Mouse (Mus musculus): ENCODE measurements around the gene Cchcr1. TPM values are rescaled to one million over a fixed set of nuclear protein-coding genes. Genes with fewer than 3 reads are reported as not detected.
"Not testable (repeated sequence)": the region's sequence is repeated elsewhere in the genome, so short reads cannot be mapped to it uniquely, and the experiment has no call there.

Gene Cchcr1
- polyA plus RNA-seq, 1 experiment from 2014 or later: 7.9 TPM

DNA sequence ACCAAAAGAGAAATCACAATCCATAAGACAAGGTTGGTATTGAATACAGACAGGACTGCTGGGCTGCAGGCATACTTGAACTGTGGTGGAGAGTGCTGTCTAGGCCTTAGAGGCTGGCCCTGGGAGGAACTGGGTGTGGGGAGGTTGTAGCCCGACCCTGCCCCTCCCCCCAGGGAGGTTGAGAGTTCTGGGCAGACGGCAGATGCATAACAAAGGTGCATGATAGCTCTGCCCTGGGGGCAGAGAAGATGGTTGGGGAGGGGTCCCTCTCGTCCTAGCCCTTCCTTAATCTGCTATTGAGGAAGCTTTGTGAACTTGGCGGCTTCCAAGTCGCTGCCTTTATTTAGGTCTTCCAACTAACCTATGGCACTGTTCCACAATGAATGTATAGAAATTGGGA is 13.1 kb upstream of the Cchcr1 start:
- H3K36me3 ChIP-seq: no peaks in the 10 kb centered on the region
- H3K4me2 ChIP-seq: no peak overlapping the region
- no peak overlapping the region for H3K27ac ChIP-seq (replicated peaks)
- WGBS: 26% methylated on average over 5 of the region's 5 CpGs
- H3K4me3 ChIP-seq: no peak overlapping the region
- ATAC-seq (ENCODE audit: low FRiP score, low read depth): no peak
- H3K9me3 ChIP-seq: no peaks in the 10 kb centered on the region
- 0 out of 2 replicates have a peak, but pooled peaks cover 4% of the 10 kb centered on the region for H3K4me1 ChIP-seq (replicated peaks)
- no peak overlapping the region for H3K9ac ChIP-seq
- H3K27me3 ChIP-seq: peaks cover 21% of the 10 kb centered on the region

DNA sequence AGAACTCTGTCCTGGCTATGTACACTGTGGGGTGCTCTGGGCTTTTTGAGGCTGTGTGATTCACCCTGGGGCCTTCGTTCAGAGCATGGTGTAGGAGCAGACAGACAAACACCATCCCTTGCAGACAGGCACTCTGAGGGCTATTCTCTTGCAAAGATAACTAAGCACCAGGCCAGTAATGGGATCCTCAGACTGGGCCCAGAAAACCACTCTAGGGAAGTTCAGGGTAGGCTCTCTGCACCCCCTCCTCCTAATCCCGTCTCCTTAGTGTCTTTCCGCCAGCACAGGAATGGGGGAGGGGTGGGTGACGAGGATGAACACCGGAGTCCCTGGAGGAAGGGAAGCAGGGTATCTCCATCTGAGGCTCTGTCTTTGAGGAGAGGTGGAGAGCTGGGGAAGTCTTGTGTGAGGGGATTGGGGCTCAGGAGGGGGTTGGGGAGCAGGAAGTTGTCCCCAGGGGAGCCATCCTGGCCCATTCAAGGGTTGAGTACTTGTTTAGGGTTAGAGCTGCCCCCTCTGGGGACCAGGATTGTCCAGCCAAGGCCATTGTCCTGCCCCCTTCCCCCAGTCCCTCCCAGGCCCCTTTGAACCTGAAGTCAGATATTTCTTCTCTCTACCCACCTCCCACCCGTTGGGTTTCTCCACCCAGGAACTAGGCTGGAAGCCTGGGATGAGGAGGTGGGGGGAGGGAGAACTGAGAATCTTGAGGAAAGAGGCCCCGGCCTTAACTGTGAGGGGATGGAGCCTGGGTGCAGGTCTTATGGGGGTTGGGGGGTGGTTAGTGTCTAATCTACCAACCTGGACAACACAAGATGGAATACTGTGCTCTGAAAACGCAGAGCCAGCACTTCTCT is 12.0 kb upstream of the Cchcr1 start:
- Histone ChIP-seq H3K4me3 (no peak overlapping the region), H3K9me3 (no peaks in the 10 kb centered on the region), H3K9ac (no peak overlapping the region), H3K36me3 (no peaks in the 10 kb centered on the region), H3K27ac (replicated peaks) (no peak overlapping the region), H3K4me2 (no peak overlapping the region), H3K27me3 (peaks cover 25% of the 10 kb centered on the region), H3K4me1 (replicated peaks) (0 out of 2 replicates have a peak, but pooled peaks cover 4% of the 10 kb centered on the region)
- 18% methylated on average over 8 of the region's 8 CpGs for WGBS
- ATAC-seq (ENCODE audit: low FRiP score, low read depth): no peak

DNA sequence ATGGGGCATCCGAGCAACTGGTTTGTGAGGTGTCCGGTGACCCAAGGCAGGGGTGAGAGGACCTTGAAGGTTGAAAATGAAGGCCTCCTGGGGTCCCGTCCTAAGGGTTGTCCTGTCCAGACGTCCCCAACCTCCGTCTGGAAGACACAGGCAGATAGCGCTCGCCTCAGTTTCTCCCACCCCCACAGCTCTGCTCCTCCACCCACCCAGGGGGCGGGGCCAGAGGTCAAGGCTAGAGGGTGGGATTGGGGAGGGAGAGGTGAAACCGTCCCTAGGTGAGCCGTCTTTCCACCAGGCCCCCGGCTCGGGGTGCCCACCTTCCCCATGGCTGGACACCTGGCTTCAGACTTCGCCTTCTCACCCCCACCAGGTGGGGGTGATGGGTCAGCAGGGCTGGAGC is 11.1 kb upstream of the Cchcr1 start, which contains the start of gene Pou5f1:
TSS of gene Pou5f1 (plus strand) at position 243 of the 400 bp plus-strand sequence.
- H3K27me3 ChIP-seq: peaks cover 25% of the 10 kb centered on the region
- 26% methylated on average over 13 of the region's 13 CpGs for WGBS

DNA sequence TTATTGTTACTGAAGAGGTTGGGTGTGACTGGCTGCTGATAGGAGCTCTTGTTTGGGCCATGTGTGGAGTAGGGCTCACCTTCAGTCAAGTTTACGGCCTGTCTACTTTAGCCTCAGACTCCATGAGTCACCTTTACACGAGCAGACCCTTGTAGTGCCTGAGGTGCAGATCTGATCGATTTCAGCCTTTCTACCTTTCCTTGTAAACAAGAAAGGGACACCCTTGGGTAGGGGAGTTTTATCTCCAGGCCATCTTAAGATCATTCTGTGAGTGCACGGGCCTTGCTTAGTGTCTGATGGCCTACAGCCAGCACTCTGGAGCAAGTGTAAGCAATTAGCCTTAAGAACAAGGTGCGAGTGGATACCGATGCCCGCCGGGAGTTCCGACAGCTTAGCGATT is 10.0 kb upstream of the Cchcr1 start:
- H3K27me3 ChIP-seq: peaks cover 25% of the 10 kb centered on the region
- WGBS: 19% methylated on average over 10 of the region's 10 CpGs
- 0 out of 2 replicates have a peak, but pooled peaks cover 4% of the 10 kb centered on the region for H3K4me1 ChIP-seq (replicated peaks)
- no peak for ATAC-seq (ENCODE audit: low FRiP score, low read depth)
- no peaks in the 10 kb centered on the region for H3K9me3 ChIP-seq
- H3K36me3 ChIP-seq: no peaks in the 10 kb centered on the region
- no peak overlapping the region for H3K27ac ChIP-seq (replicated peaks)
- H3K9ac ChIP-seq: no peak overlapping the region
- H3K4me3 ChIP-seq: no peak overlapping the region
- no peak overlapping the region for H3K4me2 ChIP-seq

More for the DNA sequence above, 11.1 kb upstream of the Cchcr1 start, which contains the start of gene Pou5f1:
- no peak within 1 kb of the TSS for H3K27ac ChIP-seq (replicated peaks)
- no peak within 1 kb of the TSS for H3K4me2 ChIP-seq
- H3K9me3 ChIP-seq: no peaks in the 10 kb centered on the region
- ATAC-seq (ENCODE audit: low FRiP score, low read depth): no peak
- no peak within 1 kb of the TSS for H3K9ac ChIP-seq
- no peak within 1 kb of the TSS for H3K4me3 ChIP-seq
- H3K4me1 ChIP-seq (replicated peaks): 0 out of 2 replicates have a peak, but pooled peaks cover 4% of the 10 kb centered on the region
- H3K36me3 ChIP-seq: no peaks in the 10 kb centered on the region

DNA sequence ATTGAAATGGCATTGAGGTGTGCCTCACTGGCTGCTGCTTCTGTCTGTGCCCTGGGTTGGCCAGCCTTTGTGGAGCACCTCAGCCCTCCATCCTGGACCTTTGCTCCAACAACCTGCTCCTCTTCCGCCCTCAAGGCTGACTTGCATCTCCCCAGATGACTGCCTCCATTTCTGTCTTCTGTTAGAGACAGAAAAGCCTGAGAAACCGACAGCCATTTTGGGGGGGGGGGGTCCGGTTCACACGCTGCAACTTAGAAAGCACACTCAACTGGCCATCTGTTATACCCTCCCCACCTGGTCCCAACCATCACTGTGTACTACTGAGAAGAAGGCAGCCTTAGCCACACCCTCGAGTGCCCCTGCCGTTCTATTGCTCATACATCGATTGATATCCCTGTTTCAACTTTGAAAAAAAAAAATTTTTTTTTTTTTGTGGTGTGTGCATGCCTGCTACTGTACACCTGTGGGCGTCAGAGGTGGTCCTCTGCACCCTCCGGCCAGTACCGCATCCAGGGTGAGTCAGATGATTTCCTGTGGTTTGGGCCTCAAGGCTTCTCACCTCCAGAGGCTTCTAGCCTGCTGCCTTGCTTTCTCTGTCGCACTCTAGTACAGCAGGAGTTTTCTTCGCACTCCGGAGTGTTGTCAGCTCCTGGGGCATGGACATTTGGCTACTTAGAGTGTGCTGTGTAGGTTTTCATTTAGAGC is 9.2 kb upstream of the Cchcr1 start:
- H3K27ac ChIP-seq (replicated peaks): no peak overlapping the region
- no peak for ATAC-seq (ENCODE audit: low FRiP score, low read depth)
- H3K27me3 ChIP-seq: peaks cover 25% of the 10 kb centered on the region
- H3K4me1 ChIP-seq (replicated peaks): no peaks in the 10 kb centered on the region
- no peak overlapping the region for H3K4me3 ChIP-seq
- no peak overlapping the region for H3K9ac ChIP-seq
- H3K4me2 ChIP-seq: no peak overlapping the region
- H3K36me3 ChIP-seq: no peaks in the 10 kb centered on the region
- WGBS: 30% methylated on average over 13 of the region's 13 CpGs
- H3K9me3 ChIP-seq: no peaks in the 10 kb centered on the region

DNA sequence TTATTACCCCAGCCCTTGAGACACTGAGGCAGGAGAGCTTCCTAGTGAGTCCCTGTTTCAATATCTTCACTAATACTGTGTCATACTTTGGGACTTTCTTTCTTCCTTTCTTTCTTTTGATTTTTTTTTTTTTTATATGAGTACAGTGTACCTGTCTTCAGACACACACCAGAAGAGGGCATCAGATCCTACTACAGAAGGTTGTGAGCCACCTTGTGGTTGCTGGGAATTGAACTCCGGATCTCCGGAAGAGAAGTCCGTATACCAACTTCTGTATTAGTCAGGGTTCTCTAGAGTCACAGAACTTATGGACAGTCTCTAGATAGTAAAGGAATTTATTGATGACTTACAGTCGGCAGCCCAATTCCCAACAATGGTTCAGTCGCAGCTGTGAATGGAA is 8.6 kb upstream of the Cchcr1 start:
- not testable (repeated sequence) for H3K27ac ChIP-seq (replicated peaks); H3K36me3 ChIP-seq; H3K4me1 ChIP-seq (replicated peaks); ATAC-seq (ENCODE audit: low FRiP score, low read depth); H3K4me2 ChIP-seq; H3K4me3 ChIP-seq; H3K9ac ChIP-seq; H3K9me3 ChIP-seq
- H3K27me3 ChIP-seq: peaks cover 25% of the 10 kb centered on the region
- WGBS: 48% methylated on average over 5 of the region's 5 CpGs

DNA sequence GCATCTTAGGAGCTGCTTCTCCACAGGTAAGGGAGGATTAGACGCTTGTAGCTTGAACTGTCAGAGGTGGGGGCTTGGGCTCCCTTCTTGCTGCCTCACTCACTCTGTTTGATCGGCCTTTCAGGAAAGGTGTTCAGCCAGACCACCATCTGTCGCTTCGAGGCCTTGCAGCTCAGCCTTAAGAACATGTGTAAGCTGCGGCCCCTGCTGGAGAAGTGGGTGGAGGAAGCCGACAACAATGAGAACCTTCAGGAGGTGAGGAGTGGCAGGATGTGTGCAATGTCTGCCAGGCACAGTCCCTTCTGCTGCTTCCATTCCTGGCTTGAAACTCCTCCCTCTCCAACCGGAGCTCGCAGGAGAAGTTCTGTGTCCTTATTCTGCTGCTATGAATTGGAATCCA is 7.6 kb upstream of the Cchcr1 start:
- WGBS: 36% methylated on average over 8 of the region's 8 CpGs
- H3K27me3 ChIP-seq: peaks cover 25% of the 10 kb centered on the region
- no peaks in the 10 kb centered on the region for H3K4me1 ChIP-seq (replicated peaks)
- no peaks in the 10 kb centered on the region for H3K36me3 ChIP-seq
- no peak overlapping the region for H3K27ac ChIP-seq (replicated peaks)
- H3K4me3 ChIP-seq: no peak overlapping the region
- ATAC-seq (ENCODE audit: low FRiP score, low read depth): no peak
- H3K9me3 ChIP-seq: no peaks in the 10 kb centered on the region
- no peak overlapping the region for H3K9ac ChIP-seq
- no peak overlapping the region for H3K4me2 ChIP-seq

DNA sequence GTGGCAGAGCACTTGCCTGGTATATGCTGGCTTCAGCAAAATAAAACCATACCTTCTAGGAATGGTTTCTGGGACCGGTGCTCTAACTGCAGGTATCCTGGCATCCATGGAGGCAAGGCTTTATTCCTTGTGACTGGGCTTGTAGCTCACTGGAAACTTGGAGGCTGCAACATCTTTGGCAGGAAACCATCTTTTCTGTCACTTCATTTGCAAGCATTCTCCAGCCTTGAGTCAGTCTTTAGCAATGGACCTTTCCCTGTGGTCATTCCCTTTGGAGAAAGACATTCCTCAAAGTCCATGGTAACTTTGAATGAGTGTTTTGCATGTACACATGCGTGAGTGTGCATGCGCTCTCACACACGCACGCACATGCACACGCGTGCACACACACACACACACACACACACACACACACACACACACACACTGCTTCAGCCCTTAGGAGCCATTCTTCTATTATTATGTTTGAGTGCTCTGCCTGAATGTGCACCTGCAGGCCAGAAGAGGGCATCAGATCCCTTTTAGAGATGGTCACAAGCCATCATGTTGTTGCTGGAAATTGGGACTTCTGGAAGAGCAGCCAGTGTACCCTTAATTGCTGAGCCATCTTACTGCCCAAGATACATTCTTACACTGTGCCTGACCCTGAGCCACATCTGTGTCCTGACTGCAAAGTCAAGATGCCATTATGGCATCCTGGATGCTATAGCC is 3.8 kb upstream of the Cchcr1 start:
- ATAC-seq (ENCODE audit: low FRiP score, low read depth): no peak
- WGBS: 94% methylated on average over 7 of the region's 7 CpGs
- peaks cover 4% of the 10 kb centered on the region; the same call in 1 of the 2 replicates for H3K27me3 ChIP-seq
- H3K27ac ChIP-seq (replicated peaks): no peak overlapping the region
- H3K36me3 ChIP-seq: no peaks in the 10 kb centered on the region
- no peak overlapping the region for H3K4me2 ChIP-seq
- no peak overlapping the region for H3K4me3 ChIP-seq
- no peak overlapping the region for H3K9ac ChIP-seq
- no peaks in the 10 kb centered on the region for H3K9me3 ChIP-seq
- H3K4me1 ChIP-seq (replicated peaks): peaks cover 20% of the 10 kb centered on the region

DNA sequence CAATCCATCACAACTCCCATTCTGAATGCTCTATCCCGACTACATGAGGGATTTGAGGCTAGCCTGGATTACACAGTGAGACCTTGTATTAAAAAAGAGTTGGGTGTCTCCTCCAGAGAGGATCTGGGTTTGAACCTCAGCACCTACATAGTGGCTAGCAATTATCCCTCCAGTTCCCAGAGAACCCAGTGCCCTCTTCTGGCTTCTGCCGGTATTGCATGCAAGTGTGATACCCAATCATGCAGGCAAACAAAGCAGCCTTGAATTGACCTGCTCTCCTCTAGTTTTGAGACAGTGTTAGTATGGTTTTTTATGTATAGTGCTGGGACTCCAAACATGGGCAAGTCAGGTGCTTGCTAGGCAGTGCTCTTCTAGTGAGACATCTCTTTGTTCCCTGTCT is 3.0 kb upstream of the Cchcr1 start:
- Histone ChIP-seq H3K9ac (no peak overlapping the region), H3K27me3 (0 out of 2 replicates have a peak, but pooled peaks cover 3% of the 10 kb centered on the region), H3K4me1 (replicated peaks) (peaks cover 20% of the 10 kb centered on the region), H3K9me3 (no peaks in the 10 kb centered on the region), H3K36me3 (no peaks in the 10 kb centered on the region), H3K27ac (replicated peaks) (no peak overlapping the region), H3K4me2 (no peak overlapping the region), H3K4me3 (no peak overlapping the region)
- ATAC-seq (ENCODE audit: low FRiP score, low read depth): no peak
- WGBS: 17% methylated on average over 2 of the region's 2 CpGs

DNA sequence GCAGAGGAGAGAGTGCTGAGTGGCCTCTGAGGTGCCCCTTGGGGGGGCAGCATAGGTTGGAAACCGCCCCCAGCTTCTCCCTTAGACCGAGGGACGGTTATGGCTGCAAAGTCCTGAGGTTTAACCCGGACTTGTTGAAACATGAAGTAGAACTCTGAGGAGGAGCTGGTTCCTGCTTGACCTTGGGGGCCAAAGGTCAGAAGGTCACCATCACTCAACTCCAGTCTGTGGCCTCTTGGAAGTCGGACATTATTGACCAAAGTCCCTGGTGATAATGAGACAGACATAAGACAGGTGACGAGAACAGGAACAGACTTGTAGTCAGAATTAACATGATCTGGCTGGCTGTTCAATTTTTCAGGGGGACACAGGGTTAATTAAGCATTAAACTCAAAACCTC is 2.1 kb upstream of the Cchcr1 start:
- Histone ChIP-seq H3K27ac (replicated peaks) (no peak overlapping the region), H3K36me3 (no peaks in the 10 kb centered on the region), H3K27me3 (no peaks in the 10 kb centered on the region), H3K9me3 (no peaks in the 10 kb centered on the region), H3K4me1 (replicated peaks) (peaks cover 20% of the 10 kb centered on the region), H3K4me3 (peak overlapping the region; percentile 71; the same call in 1 of the 2 replicates), H3K4me2 (peak overlapping the region; percentile 64), H3K9ac (no peak overlapping the region)
- ATAC-seq (ENCODE audit: low FRiP score, low read depth): no peak
- 39% methylated on average over 6 of the region's 6 CpGs for WGBS

DNA sequence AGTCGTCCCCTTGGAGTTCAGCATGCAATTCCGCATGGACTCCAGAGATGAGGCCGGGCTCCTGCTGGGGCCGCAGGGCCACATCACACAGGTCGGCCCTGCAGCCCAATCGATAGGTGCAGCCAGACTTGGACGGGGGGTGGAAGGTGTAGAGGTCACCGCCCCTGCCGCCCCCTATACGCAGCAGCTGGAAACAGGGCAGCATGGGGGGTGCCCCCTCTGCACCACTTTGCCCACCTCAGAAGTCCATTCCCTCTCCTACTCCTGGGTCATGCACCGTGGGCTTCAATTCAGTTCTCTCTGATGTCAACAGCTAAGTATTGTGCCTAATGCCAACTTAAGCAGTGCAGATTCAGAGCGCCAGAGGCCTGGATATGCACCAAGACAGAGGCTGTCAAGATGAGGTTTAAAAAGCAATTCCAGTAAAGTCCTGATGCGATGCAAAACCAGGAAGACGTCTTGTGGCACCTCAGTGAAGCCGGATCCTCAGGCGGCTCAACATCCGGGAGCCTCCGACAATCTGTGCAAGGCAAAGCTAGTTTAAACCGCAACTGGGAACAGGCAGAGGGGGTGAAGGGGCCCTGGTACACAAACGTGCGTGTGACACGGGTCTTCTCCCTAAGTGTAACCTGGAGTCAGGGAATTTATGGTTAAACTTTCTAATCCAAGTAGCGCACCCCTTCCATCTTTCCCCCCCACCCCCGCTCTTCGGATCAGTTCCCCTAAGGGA is 824 bp upstream of the Cchcr1 start:
- Histone ChIP-seq H3K4me2 (peak overlapping the region; percentile 64), H3K4me3 (peak overlapping the region; percentile 71), H3K27ac (replicated peaks) (no peak overlapping the region), H3K36me3 (no peaks in the 10 kb centered on the region), H3K9ac (peak overlapping the region; percentile 43), H3K27me3 (no peaks in the 10 kb centered on the region), H3K9me3 (no peaks in the 10 kb centered on the region), H3K4me1 (replicated peaks) (peaks cover 20% of the 10 kb centered on the region)
- 5% methylated on average over 25 of the region's 25 CpGs for WGBS
- ATAC-seq (ENCODE audit: low FRiP score, low read depth): peak; percentile 12

Data from hindbrain, embryonic 15.5 days (tissue).